Mouse (Mus musculus) megakaryocyte, embryonic 14.5 days (primary cell): ENCODE results near the gene Syngr3. TPM values are rescaled to one million over a fixed set of nuclear protein-coding genes. Genes with fewer than 3 reads are reported as not detected.

ENCODE experiments used
- H3K27me3 ChIP-seq: replicated peaks from 2 replicates; pipeline ENCODE3; 2012; ENCODE audit warnings: inconsistent platforms
- H3K36me3 ChIP-seq: replicated peaks from 2 replicates; pipeline ENCODE3; 2012; ENCODE audit warnings: low read length, inconsistent platforms, mixed read lengths
- H3K4me1 ChIP-seq: 2 replicates; pipeline ENCODE4 v1.6.1; 2012; ENCODE audit warnings: inconsistent platforms
- H3K4me3 ChIP-seq: replicated peaks from 2 replicates; pipeline ENCODE3; 2012; ENCODE audit warnings: moderate library complexity, mild to moderate bottlenecking, inconsistent platforms
- H3K9me3 ChIP-seq: 2 replicates; pipeline ENCODE4 v1.6.1; 2012; ENCODE audit warnings: inconsistent platforms
- FLI1 ChIP-seq: IDR thresholded peaks from 2 replicates; pipeline ENCODE4 v1.6.1; 2012; ENCODE audit warnings: low read length, inconsistent platforms, mixed read lengths
- GATA1 ChIP-seq: IDR thresholded peaks from 3 replicates; pipeline ENCODE4 v1.6.1; 2012; ENCODE audit warnings: mixed read lengths, low read length, inconsistent platforms, borderline replicate concordance
- polyA plus RNA-seq: library from polyadenylated mRNA; stranded (reverse); fragments of >175 nt; gene quantifications from 2 replicates; pipeline ENCODE4 v1.2.3, GENCODE M21; 2012; ENCODE audit warnings: low replicate concordance; ENCODE audit not compliant: insufficient read depth

Syngr3 gene
- polyA plus RNA-seq, 1 experiment = 0.04 TPM

- Histone ChIP-seq H3K36me3 (peaks cover 63% of the 10 kb centered on the region), H3K4me1 (peaks cover 39% of the 10 kb centered on the region), H3K27me3 (no peaks in the 10 kb centered on the region), H3K4me3 (no peak overlapping the region), H3K9me3 (no peaks in the 10 kb centered on the region)
- no peak for TF ChIP-seq FLI1
Measured at GRCm38 (mm10) chr17:24701251-24701650, 11.5 kb upstream of the Syngr3 start.

DNA sequence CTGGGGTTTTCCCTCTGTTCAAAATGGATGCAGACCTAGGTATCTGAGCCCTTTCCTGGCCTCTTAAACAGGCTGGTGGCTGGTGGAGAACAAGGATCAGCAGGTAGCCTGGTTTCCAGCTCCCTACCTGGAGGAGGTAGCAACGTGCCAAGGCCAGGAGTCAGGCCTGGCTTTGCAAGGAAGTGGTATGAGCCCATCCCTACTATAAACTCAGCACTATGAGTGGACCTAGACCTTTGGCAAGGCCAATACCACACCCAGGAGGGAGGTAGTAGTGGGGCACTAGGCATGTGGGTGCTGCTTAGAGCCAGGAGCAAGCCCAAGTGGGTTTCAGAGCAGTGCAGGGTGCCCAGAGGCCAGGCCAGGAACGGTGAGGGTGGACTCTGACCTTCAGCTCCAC lies 9.7 kb upstream of the Syngr3 start:
- Histone ChIP-seq H3K4me1 (peaks cover 35% of the 10 kb centered on the region), H3K36me3 (peaks cover 52% of the 10 kb centered on the region), H3K4me3 (no peak overlapping the region), H3K9me3 (no peaks in the 10 kb centered on the region), H3K27me3 (no peaks in the 10 kb centered on the region)
- TF ChIP-seq GATA1 (no peak), FLI1 (no peak)

GRCm38 (mm10) chr17:24698715-24699114 lies 9.0 kb upstream of the Syngr3 start:
- Histone ChIP-seq H3K4me1 (peaks cover 37% of the 10 kb centered on the region), H3K27me3 (no peaks in the 10 kb centered on the region), H3K4me3 (no peak overlapping the region), H3K36me3 (peaks cover 49% of the 10 kb centered on the region), H3K9me3 (no peaks in the 10 kb centered on the region)
- TF ChIP-seq FLI1 (no peak), GATA1 (no peak)

- Histone ChIP-seq H3K9me3 (no peaks in the 10 kb centered on the region), H3K27me3 (no peaks in the 10 kb centered on the region), H3K4me3 (no peak overlapping the region), H3K36me3 (peaks cover 51% of the 10 kb centered on the region), H3K4me1 (peaks cover 41% of the 10 kb centered on the region)
- no peak for TF ChIP-seq FLI1
- TF ChIP-seq GATA1 = no peak
Measured at GRCm38 (mm10) chr17:24697985-24698384, 8.2 kb upstream of the Syngr3 start.

DNA sequence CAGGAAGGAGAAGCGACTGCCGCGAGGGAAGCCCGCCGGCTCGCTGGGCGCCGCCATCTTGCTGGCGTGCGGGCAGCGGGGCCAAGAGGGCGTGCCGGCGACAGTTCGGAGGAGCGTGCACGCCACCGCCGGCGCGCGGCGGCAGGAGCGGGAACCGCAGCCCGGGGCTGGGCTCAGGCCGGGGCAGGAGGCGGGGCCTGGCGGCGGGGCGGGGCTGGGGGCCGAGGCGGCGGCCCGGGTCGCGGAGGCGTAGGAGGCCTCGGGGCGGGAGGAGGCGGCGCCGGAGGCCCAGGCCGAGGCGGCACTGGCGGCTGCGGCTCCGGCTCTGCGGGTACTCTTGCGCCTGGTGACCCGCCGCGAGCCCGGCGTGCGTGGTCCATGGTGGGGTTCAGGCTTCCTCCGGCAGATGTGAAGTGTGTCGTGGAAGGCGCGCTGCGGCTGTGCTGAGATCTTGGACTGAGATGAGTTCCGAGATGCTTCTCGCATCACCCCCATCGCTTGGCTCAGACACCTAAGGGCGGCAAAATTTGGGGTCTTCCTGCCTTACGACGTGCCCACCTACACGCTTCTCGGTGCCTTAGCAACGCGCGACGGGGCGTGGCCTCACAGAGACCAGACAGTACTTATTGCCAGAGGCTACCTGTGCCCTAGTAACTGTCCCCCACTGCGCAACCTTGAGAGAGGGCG lies 6.4 kb upstream of the Syngr3 start, which contains the start of the genes Gfer and Noxo1:
Gene Gfer (minus strand): TSS at position 146 of the 687 bp plus-strand sequence.
Gene Noxo1 (plus strand): TSS at position 224 of the 687 bp plus-strand sequence.
- Histone ChIP-seq H3K4me1 (peaks cover 53% of the 10 kb centered on the region), H3K27me3 (no peaks in the 10 kb centered on the region), H3K36me3 (peaks cover 44% of the 10 kb centered on the region), H3K9me3 (no peaks in the 10 kb centered on the region), H3K4me3 (peak within 1 kb of the TSS; percentile 99)
- TF ChIP-seq GATA1 (no peak), FLI1 (no peak)

DNA sequence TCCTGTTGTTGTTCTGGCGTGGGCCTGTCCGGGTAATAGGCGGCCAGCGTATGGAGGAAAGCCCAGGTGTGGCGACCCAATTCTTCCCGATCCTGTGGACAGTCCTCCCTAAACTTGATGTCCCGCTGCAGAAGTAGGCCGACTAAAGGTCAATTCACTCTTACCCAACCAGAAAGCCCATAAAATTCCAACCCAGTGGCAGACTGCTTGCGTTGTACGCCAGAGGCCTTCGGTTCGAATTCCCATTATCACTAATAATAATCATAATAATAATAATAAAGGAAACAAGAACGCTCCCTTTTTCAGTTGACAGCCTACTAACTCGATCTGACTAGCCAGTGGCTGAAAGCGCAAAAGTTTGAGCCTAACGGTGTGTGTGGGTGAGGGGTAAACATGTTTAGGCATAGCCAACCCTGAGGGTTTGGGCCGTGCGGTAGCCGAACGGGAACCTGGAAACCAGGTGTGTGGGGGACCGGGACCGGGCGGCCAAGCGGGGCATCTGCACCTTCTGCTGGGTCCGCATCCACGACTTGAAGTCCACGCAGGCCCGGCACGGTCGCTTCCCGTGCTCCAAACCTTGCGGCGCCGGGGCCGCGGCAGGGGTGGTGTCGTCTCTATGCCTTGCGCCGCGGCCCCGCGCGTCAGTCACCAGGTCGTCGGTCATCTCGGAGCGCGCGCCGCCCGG lies 5.7 kb upstream of the Syngr3 start:
- no peaks in the 10 kb centered on the region for H3K9me3 ChIP-seq
- peaks cover 6% of the 10 kb centered on the region for H3K27me3 ChIP-seq
- peak overlapping the region; percentile 99 for H3K4me3 ChIP-seq
- peaks cover 53% of the 10 kb centered on the region for H3K4me1 ChIP-seq
- H3K36me3 ChIP-seq = peaks cover 37% of the 10 kb centered on the region
- TF ChIP-seq FLI1 = no peak
- TF ChIP-seq GATA1 = no peak

- Histone ChIP-seq H3K27me3 (peaks cover 36% of the 10 kb centered on the region), H3K4me3 (peak overlapping the region; percentile 42), H3K4me1 (peaks cover 70% of the 10 kb centered on the region), H3K9me3 (no peaks in the 10 kb centered on the region), H3K36me3 (peaks cover 20% of the 10 kb centered on the region)
- TF ChIP-seq FLI1 = no peak
- TF ChIP-seq GATA1 = no peak
Measured at GRCm38 (mm10) chr17:24692385-24692784, 2.6 kb upstream of the Syngr3 start.

DNA sequence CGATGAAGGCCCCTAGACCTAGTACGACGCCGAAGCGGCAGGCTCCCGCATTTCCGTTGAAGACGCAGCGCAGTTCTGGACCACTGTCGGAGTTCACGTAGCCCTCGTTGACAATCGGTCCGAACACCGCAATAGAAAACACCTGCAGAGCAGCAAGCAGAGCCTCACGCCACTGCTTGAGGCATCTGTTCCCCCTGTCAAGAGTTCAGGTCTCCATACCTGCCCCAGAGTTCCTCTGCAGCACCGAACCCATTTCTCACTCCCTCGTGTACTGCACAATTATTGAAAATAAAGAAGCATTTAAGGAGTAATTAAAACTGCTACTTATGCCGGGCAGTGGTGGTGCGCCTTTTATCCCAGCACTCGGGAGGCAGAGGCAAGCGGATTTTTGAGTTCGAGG lies 2.2 kb downstream of the Syngr3 start:
- peaks cover 46% of the 10 kb centered on the region for H3K4me1 ChIP-seq
- TF ChIP-seq FLI1 = no peak
- TF ChIP-seq GATA1 = no peak
- peaks cover 52% of the 10 kb centered on the region for H3K27me3 ChIP-seq
- no peaks in the 10 kb centered on the region for H3K9me3 ChIP-seq
- H3K36me3 ChIP-seq = peaks cover 6% of the 10 kb centered on the region
- peak overlapping the region; percentile 90 for H3K4me3 ChIP-seq

DNA sequence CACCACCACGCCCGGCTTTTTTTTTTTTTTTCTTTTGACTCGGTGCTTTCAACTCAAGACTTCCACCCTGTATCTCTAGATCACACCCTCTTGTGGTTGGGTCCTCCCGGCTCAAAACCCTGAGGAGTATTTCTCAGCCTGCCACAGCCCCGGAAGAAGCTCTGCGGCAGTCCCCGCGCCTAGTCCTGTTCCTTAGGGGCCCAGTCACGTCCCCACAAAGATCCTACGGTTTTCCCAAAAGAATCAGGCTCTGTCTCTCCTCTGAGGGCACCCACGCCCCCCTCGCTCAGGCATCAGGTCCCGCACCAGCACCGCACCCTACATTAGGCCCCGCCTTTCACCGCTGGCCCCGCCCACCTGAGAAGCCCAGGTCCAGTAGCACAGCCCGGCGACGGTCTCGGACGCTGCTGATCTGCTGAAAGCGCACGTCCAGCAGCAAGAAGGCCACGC lies 2.6 kb downstream of the Syngr3 start:
- Histone ChIP-seq H3K4me3 (peak overlapping the region; percentile 90), H3K9me3 (no peaks in the 10 kb centered on the region), H3K4me1 (peaks cover 41% of the 10 kb centered on the region), H3K27me3 (peaks cover 52% of the 10 kb centered on the region), H3K36me3 (peaks cover 5% of the 10 kb centered on the region)
- TF ChIP-seq GATA1 (no peak), FLI1 (no peak)

DNA sequence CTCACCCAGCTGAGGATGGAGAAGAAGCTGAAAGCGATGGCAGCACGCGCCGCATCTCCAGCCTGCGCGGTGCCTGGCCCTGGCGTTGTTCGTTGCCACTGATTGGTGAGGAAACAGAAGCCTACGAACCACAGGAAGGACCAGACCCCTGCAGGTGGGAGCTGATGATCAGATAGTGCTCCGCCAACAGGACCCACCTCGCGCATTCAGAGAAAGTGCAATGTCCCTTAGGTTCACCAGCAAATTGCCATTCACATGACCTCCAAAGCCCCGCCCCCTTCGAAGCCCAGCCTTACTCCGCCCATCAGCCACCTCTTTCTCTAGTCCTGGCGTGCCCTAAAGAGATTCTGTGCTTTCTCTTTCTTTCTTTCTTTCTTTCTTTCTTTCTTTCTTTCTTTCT lies 3.2 kb downstream of the Syngr3 start:
- TF ChIP-seq FLI1 (no peak), GATA1 (no peak)
- peaks cover 52% of the 10 kb centered on the region for H3K27me3 ChIP-seq
- H3K4me1 ChIP-seq = peaks cover 38% of the 10 kb centered on the region
- peaks cover 10% of the 10 kb centered on the region for H3K36me3 ChIP-seq
- H3K4me3 ChIP-seq = peak overlapping the region; percentile 81
- no peaks in the 10 kb centered on the region for H3K9me3 ChIP-seq
